In the genomic region with DNA sequence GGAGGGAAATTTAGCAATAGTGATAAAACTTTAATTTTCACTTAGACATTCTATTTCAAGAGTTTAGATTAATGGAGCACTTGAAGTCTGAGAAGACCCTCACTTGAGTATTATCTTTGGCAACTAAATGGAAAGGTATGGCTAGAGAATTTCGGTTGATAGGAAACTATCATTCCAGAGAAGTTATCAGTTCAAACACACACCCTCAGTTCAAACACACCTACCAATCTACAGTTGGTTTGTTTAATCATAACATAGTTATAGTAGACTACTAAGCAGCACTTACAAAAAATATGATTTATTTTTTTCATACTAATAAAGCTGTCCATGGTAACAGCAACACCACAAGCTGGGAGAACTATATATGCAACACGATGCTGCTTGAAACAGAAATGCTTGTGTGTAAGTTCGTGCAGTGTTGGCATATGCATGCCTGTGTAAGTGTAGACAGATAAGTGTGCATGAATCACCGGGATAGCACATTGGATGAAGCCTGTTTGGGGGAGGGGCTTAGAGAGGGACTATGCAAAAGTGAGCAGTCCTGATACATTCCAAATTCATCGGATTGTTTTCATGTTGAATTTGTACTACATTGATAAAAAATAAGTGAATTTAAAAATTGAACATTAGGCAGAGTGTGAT, we compare ENCODE assay signal across 25 mouse cellular contexts. TPM values are rescaled to one million over a fixed set of nuclear protein-coding genes. Genes with fewer than 3 reads are reported as not detected.
"Had no signal": no experiment of that assay in that cellular context is flagged by ENCODE, and none has a peak within 500 bp of the region (broad histone marks: within the 10 kb centered on the region; RNA-seq: fewer than 3 reads in every experiment).

No protein-coding gene starts in this region.

- ATAC-seq: intestine, embryonic 15.5 days; midbrain, embryonic 15.5 days had no signal

- H3K36me3 ChIP-seq: intestine, embryonic 15.5 days; kidney, embryonic 15.5 days; lung, embryonic 15.5 days; midbrain, embryonic 12.5 days; midbrain, embryonic 15.5 days; neural tube, embryonic 12.5 days; neural tube, embryonic 15.5 days had no signal

- H3K27ac ChIP-seq: intestine, embryonic 15.5 days; kidney, embryonic 15.5 days; left cerebral cortex, adult 2 months; lung, embryonic 15.5 days; midbrain, embryonic 12.5 days; midbrain, embryonic 15.5 days; neural tube, embryonic 12.5 days; neural tube, embryonic 15.5 days had no signal

- H3K27me3 ChIP-seq: intestine, embryonic 15.5 days; kidney, embryonic 15.5 days; lung, embryonic 15.5 days; midbrain, embryonic 12.5 days; midbrain, embryonic 15.5 days; neural tube, embryonic 12.5 days; neural tube, embryonic 15.5 days had no signal

- H3K4me2 ChIP-seq: intestine, embryonic 15.5 days; kidney, embryonic 15.5 days; lung, embryonic 15.5 days; midbrain, embryonic 12.5 days; midbrain, embryonic 15.5 days; neural tube, embryonic 12.5 days; neural tube, embryonic 15.5 days had no signal

- H3K9me3 ChIP-seq: intestine, embryonic 15.5 days; kidney, embryonic 15.5 days; lung, embryonic 15.5 days; midbrain, embryonic 12.5 days; midbrain, embryonic 15.5 days; neural tube, embryonic 12.5 days; neural tube, embryonic 15.5 days had no signal

- H3K9ac ChIP-seq: intestine, embryonic 15.5 days; kidney, embryonic 15.5 days; lung, embryonic 15.5 days; midbrain, embryonic 12.5 days; midbrain, embryonic 15.5 days; neural tube, embryonic 12.5 days; neural tube, embryonic 15.5 days had no signal

- H3K4me3 ChIP-seq: intestine, embryonic 15.5 days; kidney, embryonic 15.5 days; left cerebral cortex, adult 2 months; lung, embryonic 15.5 days; midbrain, embryonic 12.5 days; midbrain, embryonic 15.5 days; neural tube, embryonic 12.5 days; neural tube, embryonic 15.5 days had no signal

- DNase-seq: kidney, adult 11 months; kidney, adult 8-10 months; kidney, postnatal 10 days; kidney, postnatal 36 days; layer of hippocampus, postnatal 36 days; lung, adult 18-20 months; lung, postnatal 10 days; lung, postnatal 36 days; retina, postnatal 1 day; right cerebral cortex, postnatal 25 days; spleen, adult 18-20 months; thymus, adult 18-20 months; thymus, postnatal 14 days had no signal

- H3K4me1 ChIP-seq: intestine, embryonic 15.5 days; kidney, embryonic 15.5 days; lung, embryonic 15.5 days; midbrain, embryonic 12.5 days; midbrain, embryonic 15.5 days; neural tube, embryonic 12.5 days; neural tube, embryonic 15.5 days had no signal

RNA-seq across cellular contexts. Expression of a gene that starts 57.7 kb away (rescaled TPM):
- total RNA-seq: layer of hippocampus, postnatal 36 days; left cerebral cortex, adult 2 months; left cerebral cortex, postnatal 36 days had no signal
- polyA plus RNA-seq: intestine, embryonic 15.5 days; limb, embryonic 11.5 days; limb, embryonic 14.5 days; stomach, embryonic 16.5 days had no signal
